Mouse (Mus musculus) midbrain, embryonic 14.5 days (tissue): ENCODE measurements around the gene Hebp1. TPM values are rescaled to one million over a fixed set of nuclear protein-coding genes. Genes with fewer than 3 reads are reported as not detected.

Source experiments
- polyA plus RNA-seq: library from polyadenylated mRNA; unstranded; fragments of >200 nt; fragmentation: Nextera tagmentation; extraction: Ambion mirVana; gene quantifications from 2 replicates; pipeline ENCODE4 v1.2.1, GENCODE M21; 2014

Gene Hebp1
- polyA plus RNA-seq, 1 experiment from 2014 or later, result 3.5 TPM

Other genes starting within 250 kb of the Hebp1 start
- gene Apold1, start 216.3 kb downstream of the Hebp1 start, polyA plus RNA-seq, result 3.9 and 4.3 TPM in 2 replicates
- 69.8 and 77.9 TPM in 2 replicates for gene Ddx47, start 186.4 kb downstream of the Hebp1 start, polyA plus RNA-seq
- gene Gprc5a, start 132.4 kb downstream of the Hebp1 start, polyA plus RNA-seq, result 0.66 TPM in 1 of 2 replicates, not detected in the other
- gene Gprc5d, start 79.7 kb downstream of the Hebp1 start, polyA plus RNA-seq, result not detected in 2 replicates
- 122 and 133 TPM in 2 replicates for gene Fam234b, start within 50 bp of the Hebp1 start, polyA plus RNA-seq
- gene Gsg1, start 56.3 kb upstream of the Hebp1 start, polyA plus RNA-seq, result 0.18 and 0.22 TPM in 2 replicates
- not detected in 2 replicates for gene Pbp2, start 112.4 kb upstream of the Hebp1 start, polyA plus RNA-seq
- 1.4 and 3.6 TPM in 2 replicates for gene Emp1, start 164.5 kb upstream of the Hebp1 start, polyA plus RNA-seq